Mouse (Mus musculus) effector memory CD4-positive, alpha-beta T cell, adult 7 months (primary cell): ENCODE results near the gene Trim47. TPM values are rescaled to one million over a fixed set of nuclear protein-coding genes. Genes with fewer than 3 reads are reported as not detected.

Experiments used
- polyA plus RNA-seq: library from polyadenylated mRNA; unstranded; fragments of 100-300 nt; shearing (Covaris generic); gene quantifications from one replicate; pipeline ENCODE4 v1.2.1, GENCODE M21; 2017

Gene Trim47
- polyA plus RNA-seq, result not detected

GRCm38 (mm10) chr11:116127156-116127980 is at the start of gene Trim47:
Trim47 (minus strand) TSS chr11:116127210.

GRCm38 (mm10) chr11:116167884-116168439 is 41.0 kb upstream of the Trim47 start, which contains the start of gene Fbf1:
Fbf1 (minus strand) TSS chr11:116168166.

GRCm38 (mm10) chr11:116138468-116139138 is 11.6 kb upstream of the Trim47 start, which contains the start of gene Mrpl38:
Mrpl38 (minus strand) TSS chr11:116138868.

GRCm38 (mm10) chr11:116130488-116131205 is 3.6 kb upstream of the Trim47 start, which contains the start of gene Trim65:
Trim65 (minus strand) TSS chr11:116131128.

GRCm38 (mm10) chr11:116086258-116087193 is 40.5 kb downstream of the Trim47 start, which contains the start of gene Wbp2:
Wbp2 (minus strand) TSS chr11:116086995.

GRCm38 (mm10) chr11:116077446-116078204 is 49.4 kb downstream of the Trim47 start, which contains the start of gene Unc13d:
Unc13d (minus strand) TSS chr11:116077961.

Other genes starting within 250 kb of the Trim47 start
- gene Smim5, start 227.2 kb downstream of the Trim47 start, polyA plus RNA-seq, result 0.99 TPM
- gene Smim6, start 215.2 kb downstream of the Trim47 start, polyA plus RNA-seq, result 0.93 TPM
- 35.5 TPM for gene Sap30bp, start 193.9 kb downstream of the Trim47 start, polyA plus RNA-seq
- 10.7 TPM for gene Recql5, start 193.7 kb downstream of the Trim47 start, polyA plus RNA-seq
- 0.16 TPM for gene Itgb4, start 152.5 kb downstream of the Trim47 start, polyA plus RNA-seq
- 14.0 TPM for gene Galk1, start 114.5 kb downstream of the Trim47 start, polyA plus RNA-seq
- 2,017 TPM for gene H3f3b, start 99.2 kb downstream of the Trim47 start, polyA plus RNA-seq
- 34.0 TPM for gene Unk, start 96.9 kb downstream of the Trim47 start, polyA plus RNA-seq
- gene Unc13d, start 49.2 kb downstream of the Trim47 start, polyA plus RNA-seq, result 80.1 TPM
- gene Wbp2, start 40.2 kb downstream of the Trim47 start, polyA plus RNA-seq, result 295 TPM
- gene Trim65, start 3.9 kb upstream of the Trim47 start, polyA plus RNA-seq, result 10.7 TPM
- 73.6 TPM for gene Mrpl38, start 11.7 kb upstream of the Trim47 start, polyA plus RNA-seq
- gene Fbf1, start 41.0 kb upstream of the Trim47 start, polyA plus RNA-seq, result 6.8 TPM
- 33.3 TPM for gene Ten1, start 71.6 kb upstream of the Trim47 start, polyA plus RNA-seq
- 22.2 TPM for gene Acox1, start 71.8 kb upstream of the Trim47 start, polyA plus RNA-seq
- gene Evpl, start 110.9 kb upstream of the Trim47 start, polyA plus RNA-seq, result 0.17 TPM
- 69.2 TPM for gene Srp68, start 147.0 kb upstream of the Trim47 start, polyA plus RNA-seq
- gene Galr2, start 153.7 kb upstream of the Trim47 start, polyA plus RNA-seq, result not detected
- 57.6 TPM for gene Exoc7, start 180.0 kb upstream of the Trim47 start, polyA plus RNA-seq
- not detected for gene Foxj1, start 208.2 kb upstream of the Trim47 start, polyA plus RNA-seq